Mouse (Mus musculus) embryonic fibroblast, embryonic 13.5 days (primary cell): ENCODE measurements around the gene Fbxo10.
"Not testable (repeated sequence)": the region's sequence is repeated elsewhere in the genome, so short reads cannot be mapped to it uniquely, and the experiment has no call there.

Experiments used
- CTCF ChIP-seq: IDR thresholded peaks from 2 replicates; pipeline ENCODE4 v1.5.1; 2011; ENCODE audit warnings: mild to moderate bottlenecking, control low read depth, low read length, moderate library complexity, borderline replicate concordance; ENCODE audit not compliant: insufficient read depth
- POLR2A ChIP-seq: IDR thresholded peaks from 2 replicates; pipeline ENCODE4 v1.6.1; 2011; ENCODE audit warnings: low read depth, mild to moderate bottlenecking, control low read depth, low read length, moderate library complexity

DNA sequence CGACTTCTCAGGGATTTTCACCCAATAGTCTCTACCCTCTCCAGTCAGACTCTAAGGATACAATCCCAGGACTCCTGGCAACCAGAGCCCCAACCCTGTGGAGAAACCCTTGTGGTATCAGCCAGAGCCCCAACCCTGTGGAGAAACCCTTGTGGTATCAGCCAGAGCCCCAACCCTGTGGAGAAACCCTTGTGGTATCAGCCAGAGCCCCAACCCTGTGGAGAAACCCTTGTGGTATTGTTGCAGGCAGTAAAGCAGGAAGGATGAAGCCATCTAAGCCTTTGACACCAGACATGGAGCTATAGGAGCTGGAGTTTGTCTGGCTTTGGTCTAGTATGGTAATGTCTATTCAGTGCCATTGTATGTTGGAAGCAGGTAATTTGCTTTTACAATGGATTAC is 20.6 kb downstream of the Fbxo10 start:
- not testable (repeated sequence) for TF ChIP-seq POLR2A, CTCF
